Mouse (Mus musculus) forebrain, embryonic 12.5 days (tissue): ENCODE measurements around the gene Etv6. TPM values are rescaled to one million over a fixed set of nuclear protein-coding genes. Genes with fewer than 3 reads are reported as not detected.

ENCODE experiments used
- ATAC-seq: fragments of 200-750 bp; cut with Nextera tagmentation; 2 replicates; pipeline ENCODE4 v1.8.0; 2017; ENCODE audit warnings: moderate TSS enrichment; ENCODE audit not compliant: low FRiP score
- H3K27ac ChIP-seq: fragments of 300-500 bp; sonication (generic); 2 replicates; pipeline ENCODE4 v1.5.1; 2016; ENCODE audit warnings: mild to moderate bottlenecking
- H3K27me3 ChIP-seq: fragments of 300-500 bp; sonication (generic); 2 replicates; pipeline ENCODE4 v1.6.1; 2016; ENCODE audit warnings: mild to moderate bottlenecking
- H3K36me3 ChIP-seq: fragments of 300-500 bp; sonication (generic); replicated peaks from 2 replicates; pipeline ENCODE4 v1.6.1; 2016; ENCODE audit warnings: mild to moderate bottlenecking
- H3K4me1 ChIP-seq: fragments of 300-500 bp; sonication (generic); 2 replicates; pipeline ENCODE4 v1.6.1; 2016
- H3K4me2 ChIP-seq: fragments of 300-500 bp; sonication (generic); 2 replicates; pipeline ENCODE4 v1.6.1; 2016; ENCODE audit warnings: mild to moderate bottlenecking, moderate library complexity
- H3K4me3 ChIP-seq: fragments of 300-500 bp; sonication (generic); replicated peaks from 2 replicates; pipeline ENCODE4 v1.5.1; 2016; ENCODE audit warnings: mild to moderate bottlenecking
- H3K9ac ChIP-seq: fragments of 300-500 bp; sonication (generic); 2 replicates; pipeline ENCODE4 v1.6.1; 2016; ENCODE audit warnings: mild to moderate bottlenecking
- H3K9me3 ChIP-seq: fragments of 300-500 bp; sonication (generic); 2 replicates; pipeline ENCODE4 v1.6.1; 2016
- WGBS: fragments of 180-500 bp; shearing (Covaris S2); methylation state at CpG from one replicate; pipeline ENCODE4 v1.1.7; 2016; 5-methylcytosine and 5-hydroxymethylcytosine counted together
- polyA plus RNA-seq: library from polyadenylated mRNA; unstranded; fragments of >200 nt; fragmentation: Nextera tagmentation; extraction: Ambion mirVana; gene quantifications from 2 replicates; pipeline ENCODE4 v1.2.1, GENCODE M21; 2016

Gene Etv6
- polyA plus RNA-seq, 1 experiment from 2014 or later, result 15.0 TPM

DNA sequence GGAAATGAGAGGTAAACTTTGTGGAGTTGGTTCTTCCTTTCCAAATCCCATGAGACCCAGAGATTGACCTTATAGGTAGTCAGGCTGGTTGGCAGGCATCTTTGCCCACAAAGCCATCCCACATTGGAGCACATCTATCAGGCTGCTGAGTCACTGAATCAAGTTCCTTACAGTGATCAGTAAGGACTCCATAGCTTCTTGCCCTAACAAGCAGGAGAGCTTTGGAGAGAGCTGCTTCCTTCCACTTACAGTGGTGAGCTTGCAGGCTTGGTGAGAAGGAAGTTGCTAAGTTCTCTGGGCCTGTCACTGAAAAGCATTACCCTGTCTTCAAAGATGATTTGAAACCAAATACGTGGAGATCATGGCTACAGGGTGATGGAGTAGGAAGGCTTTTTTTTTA, 66.9 kb downstream of the Etv6 start:
- ATAC-seq, result no peak
- Histone ChIP-seq H3K4me3 (no peak overlapping the region), H3K4me1 (peaks cover 12% of the 10 kb centered on the region), H3K27ac (no peak overlapping the region), H3K36me3 (no peaks in the 10 kb centered on the region), H3K4me2 (no peak overlapping the region), H3K9me3 (no peaks in the 10 kb centered on the region), H3K9ac (no peak overlapping the region), H3K27me3 (no peaks in the 10 kb centered on the region)
- WGBS, result 90% methylated on average over 1 of the region's 1 CpGs

GRCm38 (mm10) chr6:134103519-134103918, 68.0 kb downstream of the Etv6 start:
- Histone ChIP-seq H3K27me3 (no peaks in the 10 kb centered on the region), H3K27ac (no peak overlapping the region), H3K4me2 (no peak overlapping the region), H3K9ac (no peak overlapping the region), H3K4me1 (peaks cover 12% of the 10 kb centered on the region), H3K36me3 (no peaks in the 10 kb centered on the region), H3K9me3 (no peaks in the 10 kb centered on the region), H3K4me3 (no peak overlapping the region)
- ATAC-seq, result no peak
- WGBS, result 97% methylated on average over 8 of the region's 8 CpGs

DNA sequence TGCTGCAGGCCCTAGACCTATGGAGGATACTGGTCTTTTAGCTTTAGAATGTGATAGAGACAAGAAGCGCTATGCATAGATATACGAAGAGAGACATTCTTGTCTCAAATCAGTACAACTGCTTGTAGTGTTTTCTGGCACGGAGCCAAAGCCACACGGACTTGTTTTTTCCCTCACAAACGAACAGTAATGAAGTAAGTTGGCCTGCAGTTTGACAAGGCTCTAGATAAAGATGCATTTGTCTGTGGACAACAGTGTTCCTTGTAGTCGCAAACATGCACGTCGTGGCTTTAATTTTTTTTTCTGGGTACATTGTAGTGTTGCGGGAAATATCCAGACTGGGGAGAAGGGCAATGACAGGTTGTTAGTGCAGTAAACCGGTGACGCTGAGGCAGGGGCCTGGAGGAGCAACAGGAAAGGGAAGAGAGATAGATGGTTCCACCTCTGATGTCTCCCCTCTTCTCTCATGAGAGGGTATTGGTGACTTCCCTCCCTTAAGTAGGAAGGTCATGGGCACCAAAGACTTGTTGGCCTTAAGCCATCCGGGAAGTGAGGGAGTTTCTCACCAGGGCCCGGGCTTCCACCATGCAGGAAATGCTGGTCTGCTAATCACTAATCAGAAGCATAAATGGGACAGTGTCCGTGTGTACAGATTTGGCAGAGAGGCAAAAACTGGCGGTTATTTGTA, 70.2 kb downstream of the Etv6 start:
- Histone ChIP-seq H3K36me3 (peaks cover 6% of the 10 kb centered on the region; the same call in 1 of the 2 replicates), H3K4me1 (peaks cover 12% of the 10 kb centered on the region), H3K4me2 (no peak overlapping the region), H3K9ac (no peak overlapping the region), H3K4me3 (no peak overlapping the region), H3K27me3 (no peaks in the 10 kb centered on the region), H3K27ac (no peak overlapping the region), H3K9me3 (no peaks in the 10 kb centered on the region)
- 72% methylated on average over 15 of the region's 15 CpGs for WGBS
- ATAC-seq, result no peak

- H3K9me3 ChIP-seq, result no peaks in the 10 kb centered on the region
- WGBS, result 89% methylated on average over 7 of the region's 7 CpGs
- no peak overlapping the region for H3K4me2 ChIP-seq
- peaks cover 6% of the 10 kb centered on the region; the same call in 1 of the 2 replicates for H3K36me3 ChIP-seq
- no peaks in the 10 kb centered on the region for H3K27me3 ChIP-seq
- H3K4me1 ChIP-seq, result peaks cover 12% of the 10 kb centered on the region
- ATAC-seq, result no peak
- no peak overlapping the region for H3K27ac ChIP-seq
- no peak overlapping the region for H3K9ac ChIP-seq
- no peak overlapping the region for H3K4me3 ChIP-seq
Observed at GRCm38 (mm10) chr6:134107696-134108095, 72.2 kb downstream of the Etv6 start.

DNA sequence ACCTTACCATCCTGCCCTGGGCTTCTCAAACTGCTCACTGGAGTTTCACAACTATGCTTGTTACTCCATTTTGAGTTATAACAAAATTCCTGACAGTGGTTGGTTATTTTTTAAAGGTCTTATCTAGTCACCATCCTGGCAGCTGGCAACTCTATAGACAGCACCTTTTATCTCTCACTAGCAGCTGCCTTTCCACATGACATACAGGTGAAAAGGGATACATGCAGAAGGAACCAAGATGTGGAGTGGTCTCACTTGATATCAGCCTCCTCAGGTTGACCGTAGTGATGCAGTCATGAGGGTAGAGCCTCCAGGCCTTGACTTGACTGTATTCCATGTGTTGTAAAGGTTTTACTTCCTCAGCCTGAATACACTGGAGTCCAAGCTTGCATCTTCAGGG, 74.2 kb downstream of the Etv6 start:
- Histone ChIP-seq H3K9me3 (no peaks in the 10 kb centered on the region), H3K27me3 (no peaks in the 10 kb centered on the region), H3K4me3 (no peak overlapping the region), H3K9ac (no peak overlapping the region), H3K4me2 (no peak overlapping the region), H3K36me3 (peaks cover 6% of the 10 kb centered on the region; the same call in 1 of the 2 replicates), H3K4me1 (peaks cover 12% of the 10 kb centered on the region), H3K27ac (no peak overlapping the region)
- 93% methylated on average over 1 of the region's 1 CpGs for WGBS
- no peak for ATAC-seq

GRCm38 (mm10) chr6:134110206-134110605, 74.7 kb downstream of the Etv6 start:
- ATAC-seq, result no peak
- H3K4me3 ChIP-seq, result no peak overlapping the region
- no peaks in the 10 kb centered on the region for H3K27me3 ChIP-seq
- H3K9ac ChIP-seq, result no peak overlapping the region
- H3K4me1 ChIP-seq, result peaks cover 10% of the 10 kb centered on the region
- peaks cover 6% of the 10 kb centered on the region; the same call in 1 of the 2 replicates for H3K36me3 ChIP-seq
- no peaks in the 10 kb centered on the region for H3K9me3 ChIP-seq
- WGBS, result 95% methylated on average over 5 of the region's 5 CpGs
- H3K27ac ChIP-seq, result no peak overlapping the region
- H3K4me2 ChIP-seq, result no peak overlapping the region

DNA sequence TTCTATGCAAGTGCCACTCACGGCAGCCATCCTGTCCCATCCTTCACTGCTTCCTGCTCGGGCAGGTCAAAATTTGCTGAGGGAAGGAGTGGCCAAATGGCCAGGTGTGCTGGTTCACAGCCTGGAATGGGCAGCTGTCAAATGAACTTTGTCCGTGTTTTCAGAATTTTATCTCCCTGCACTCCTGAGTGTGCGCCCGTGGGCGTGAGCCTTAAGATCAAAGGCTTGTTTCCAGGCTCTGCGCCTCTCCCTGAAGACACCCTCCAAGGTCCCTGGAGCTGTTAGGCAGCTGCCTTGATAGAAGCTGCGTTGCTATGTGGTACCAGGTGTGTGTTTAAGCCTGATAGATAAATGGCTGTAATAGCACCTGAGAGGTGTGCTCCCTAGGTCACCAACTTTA, 76.1 kb downstream of the Etv6 start:
- Histone ChIP-seq H3K27ac (no peak overlapping the region), H3K4me1 (no peaks in the 10 kb centered on the region), H3K36me3 (peaks cover 6% of the 10 kb centered on the region; the same call in 1 of the 2 replicates), H3K4me2 (no peak overlapping the region), H3K9ac (no peak overlapping the region), H3K4me3 (no peak overlapping the region), H3K9me3 (no peaks in the 10 kb centered on the region), H3K27me3 (no peaks in the 10 kb centered on the region)
- 94% methylated on average over 8 of the region's 8 CpGs for WGBS
- no peak for ATAC-seq

DNA sequence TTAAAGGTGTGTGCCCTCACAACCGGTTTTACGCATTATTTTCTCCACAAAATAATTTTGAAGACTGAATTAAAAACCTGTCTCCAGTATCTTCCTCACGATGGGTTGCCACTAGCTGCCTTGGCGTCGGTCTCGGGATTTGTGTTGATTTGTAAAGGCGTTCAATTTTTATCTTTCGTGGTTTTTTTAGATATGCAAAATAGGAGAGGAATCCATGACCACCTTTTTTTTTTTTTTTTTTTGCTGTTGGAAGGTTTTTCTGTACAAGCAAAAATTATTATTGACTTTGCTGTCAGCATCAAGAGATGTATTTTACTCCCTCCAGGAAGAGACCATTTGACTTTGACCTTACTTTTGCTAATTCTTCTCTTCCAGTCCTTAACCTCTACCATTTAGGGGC, 77.3 kb downstream of the Etv6 start:
- H3K27me3 ChIP-seq, result no peaks in the 10 kb centered on the region
- H3K4me2 ChIP-seq, result no peak overlapping the region
- WGBS, result 94% methylated on average over 8 of the region's 8 CpGs
- H3K9me3 ChIP-seq, result no peaks in the 10 kb centered on the region
- H3K9ac ChIP-seq, result no peak overlapping the region
- no peak for ATAC-seq
- H3K36me3 ChIP-seq, result peaks cover 6% of the 10 kb centered on the region; the same call in 1 of the 2 replicates
- H3K4me1 ChIP-seq, result no peaks in the 10 kb centered on the region
- H3K27ac ChIP-seq, result no peak overlapping the region
- no peak overlapping the region for H3K4me3 ChIP-seq

GRCm38 (mm10) chr6:134113168-134113567, 77.7 kb downstream of the Etv6 start:
- 88% methylated on average over 2 of the region's 2 CpGs for WGBS

DNA sequence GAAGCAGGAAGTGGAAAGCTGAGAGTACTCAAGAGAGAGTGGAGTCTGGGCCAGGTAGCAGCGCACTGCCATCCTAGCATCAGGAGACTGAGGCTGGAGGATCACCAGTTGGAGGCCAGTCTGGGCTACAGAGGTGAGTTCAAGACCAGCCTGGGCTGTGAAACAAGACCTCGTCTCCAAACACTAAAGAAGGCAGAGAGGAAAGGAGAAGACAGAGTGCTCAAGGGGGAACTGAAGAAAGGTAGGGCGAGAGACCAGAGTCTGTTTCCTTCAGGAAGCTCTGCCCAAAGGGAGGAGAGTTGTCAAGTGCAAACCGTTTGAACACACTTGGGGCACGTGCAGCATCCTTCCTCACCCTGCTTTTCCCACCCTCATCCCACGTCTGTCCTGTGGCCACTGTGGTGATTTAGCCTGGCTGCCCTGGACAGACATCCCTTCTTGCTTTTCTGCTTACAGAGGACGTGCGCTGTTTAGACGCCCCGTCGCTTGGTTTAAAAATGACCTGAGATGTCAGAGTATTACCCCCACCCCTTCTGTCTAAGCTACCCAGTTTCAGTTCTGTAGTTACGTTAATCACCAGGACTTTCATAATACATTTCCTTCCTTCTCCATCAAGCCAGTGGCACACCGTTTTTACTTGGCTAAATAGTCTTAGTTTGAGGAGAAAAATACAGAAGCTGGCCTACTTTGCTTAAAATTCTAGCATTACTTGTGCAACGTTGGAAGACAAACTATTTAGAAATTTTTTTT, 79.9 kb downstream of the Etv6 start:
- Histone ChIP-seq H3K27me3 (no peaks in the 10 kb centered on the region), H3K36me3 (no peaks in the 10 kb centered on the region), H3K27ac (no peak overlapping the region), H3K4me3 (no peak overlapping the region), H3K9ac (no peak overlapping the region), H3K4me1 (peaks cover 4% of the 10 kb centered on the region), H3K9me3 (no peaks in the 10 kb centered on the region), H3K4me2 (no peak overlapping the region)
- ATAC-seq, result no peak
- WGBS, result 91% methylated on average over 14 of the region's 14 CpGs

More at GRCm38 (mm10) chr6:134113168-134113567, 77.7 kb downstream of the Etv6 start:
- no peak overlapping the region for H3K9ac ChIP-seq
- H3K4me1 ChIP-seq, result no peaks in the 10 kb centered on the region
- ATAC-seq, result no peak
- no peak overlapping the region for H3K4me3 ChIP-seq
- H3K27ac ChIP-seq, result no peak overlapping the region
- H3K9me3 ChIP-seq, result no peaks in the 10 kb centered on the region
- no peak overlapping the region for H3K4me2 ChIP-seq
- H3K27me3 ChIP-seq, result no peaks in the 10 kb centered on the region
- peaks cover 6% of the 10 kb centered on the region; the same call in 1 of the 2 replicates for H3K36me3 ChIP-seq

DNA sequence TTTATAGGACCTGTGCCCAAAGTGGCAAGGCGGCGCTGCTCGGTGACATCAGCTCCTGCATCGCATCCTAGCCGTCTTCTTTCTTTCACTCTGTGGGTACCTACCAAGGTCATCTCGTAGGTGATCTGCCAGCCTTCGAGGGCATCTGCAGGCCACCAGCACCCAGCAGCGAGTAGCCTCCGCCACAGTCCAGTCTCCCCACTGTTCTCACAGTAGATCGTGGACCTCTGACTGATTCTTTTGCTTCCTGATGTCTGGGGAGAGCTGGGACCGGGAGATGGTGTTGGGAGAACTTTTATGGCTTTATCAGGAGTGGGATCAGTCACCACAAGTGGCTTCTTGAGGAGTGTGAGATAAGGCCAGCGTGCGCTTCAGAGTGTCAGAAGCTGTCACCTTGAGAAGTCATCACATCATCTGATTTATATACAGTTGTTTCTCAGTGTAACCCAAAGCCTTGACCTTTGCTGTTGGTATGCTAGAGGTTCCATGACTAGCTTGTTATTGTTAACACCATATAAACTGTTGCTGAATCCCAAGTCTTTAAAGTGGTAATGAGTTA, 82.0 kb downstream of the Etv6 start:
- H3K4me3 ChIP-seq, result no peak overlapping the region
- H3K27me3 ChIP-seq, result no peaks in the 10 kb centered on the region
- no peak overlapping the region for H3K4me2 ChIP-seq
- peaks cover 4% of the 10 kb centered on the region for H3K4me1 ChIP-seq
- H3K27ac ChIP-seq, result no peak overlapping the region
- 94% methylated on average over 13 of the region's 13 CpGs for WGBS
- no peak for ATAC-seq
- no peaks in the 10 kb centered on the region for H3K36me3 ChIP-seq
- H3K9me3 ChIP-seq, result no peaks in the 10 kb centered on the region
- H3K9ac ChIP-seq, result no peak overlapping the region

- no peak for ATAC-seq
- Histone ChIP-seq H3K4me1 (peaks cover 4% of the 10 kb centered on the region), H3K27me3 (no peaks in the 10 kb centered on the region), H3K9me3 (no peaks in the 10 kb centered on the region), H3K27ac (no peak overlapping the region), H3K9ac (no peak overlapping the region), H3K4me2 (no peak overlapping the region), H3K4me3 (no peak overlapping the region), H3K36me3 (no peaks in the 10 kb centered on the region)
- WGBS, result 81% methylated on average over 5 of the region's 5 CpGs
Observed at GRCm38 (mm10) chr6:134118506-134118905, 83.0 kb downstream of the Etv6 start.
